Mouse (Mus musculus): Measurements from ENCODE around the gene Bsdc1. TPM values are rescaled to one million over a fixed set of nuclear protein-coding genes. Genes with fewer than 3 reads are reported as not detected.
A peak's percentile ranks its signal among the peaks of the same experiment; 100 is the strongest.

Gene Bsdc1
- total and polyA plus RNA-seq, 3 experiments, result 18.8 to 72.4 (median 72.1) TPM

GRCm38 (mm10) chr4:129513086-129513767, 51.8 kb downstream of the Bsdc1 start, which contains the start of gene Marcksl1:
Gene Marcksl1, plus strand, starts transcription at chr4:129513581.
- DNase-seq, result peak; percentile 89

GRCm38 (mm10) chr4:129513891-129514290, 52.5 kb downstream of the Bsdc1 start:
- no peak for DNase-seq

GRCm38 (mm10) chr4:129514300-129514898, 53.0 kb downstream of the Bsdc1 start:
- peak; percentile 73 for DNase-seq

- no peak for DNase-seq
These were observed 55.5 kb downstream of the Bsdc1 start for GRCm38 (mm10) chr4:129516925-129517324.

- DNase-seq, result no peak
These were observed 57.1 kb downstream of the Bsdc1 start for GRCm38 (mm10) chr4:129518519-129518918.

GRCm38 (mm10) chr4:129525338-129525737, 64.0 kb downstream of the Bsdc1 start:
- DNase-seq, result no peak

GRCm38 (mm10) chr4:129525889-129526288, 64.5 kb downstream of the Bsdc1 start:
- DNase-seq, result no peak

GRCm38 (mm10) chr4:129528901-129529300, 67.5 kb downstream of the Bsdc1 start:
- DNase-seq, result peak; percentile 68

Other genes with a start within 250 kb of the Bsdc1 start
- gene C77080, start 200.2 kb upstream of the Bsdc1 start, total RNA-seq (2021), result 10 to 100 TPM; 15.5 to 30.5 TPM
- 20.4 and 21.3 TPM in 2 replicates for gene C77080, start 200.2 kb upstream of the Bsdc1 start, polyA plus RNA-seq (2012; rRNA removed)
- gene Sync, start 174.0 kb upstream of the Bsdc1 start, total RNA-seq (2021), result under 1 TPM; 0.66 to 0.97 TPM
- 0.11 and 0.32 TPM in 2 replicates for gene Sync, start 174.0 kb upstream of the Bsdc1 start, polyA plus RNA-seq (2012; rRNA removed)
- 100 to 1,000 TPM; 116 to 144 TPM for gene Rbbp4, start 126.2 kb upstream of the Bsdc1 start, total RNA-seq (2021)
- 9.7 and 10.4 TPM in 2 replicates for gene Rbbp4, start 126.2 kb upstream of the Bsdc1 start, polyA plus RNA-seq (2012; rRNA removed)
- gene Zbtb8os, start 125.9 kb upstream of the Bsdc1 start, total RNA-seq (2021), result 10 to 100 TPM; 42.7 to 48.4 TPM
- gene Zbtb8os, start 125.9 kb upstream of the Bsdc1 start, polyA plus RNA-seq (2012; rRNA removed), result 4.1 and 5.3 TPM in 2 replicates
- 1 to 10 TPM; 6.1 to 6.4 TPM for gene Zbtb8a, start 83.5 kb upstream of the Bsdc1 start, total RNA-seq (2021)
- gene Zbtb8a, start 83.5 kb upstream of the Bsdc1 start, polyA plus RNA-seq (2012; rRNA removed), result 2.4 and 2.7 TPM in 2 replicates
- under 1 TPM; 0.12 to 0.35 TPM for gene Zbtb8b, start 20.7 kb upstream of the Bsdc1 start, total RNA-seq (2021)
- 0.07 TPM in 1 of 2 replicates, not detected in the other for gene Zbtb8b, start 20.7 kb upstream of the Bsdc1 start, polyA plus RNA-seq (2012; rRNA removed)
- not detected for gene Tssk3, start 29.4 kb downstream of the Bsdc1 start, total RNA-seq (2021)
- gene Tssk3, start 29.4 kb downstream of the Bsdc1 start, polyA plus RNA-seq (2012; rRNA removed), result not detected in 2 replicates
- not detected for gene Fam229a, start 29.6 kb downstream of the Bsdc1 start, total RNA-seq (2021)
- gene Fam229a, start 29.6 kb downstream of the Bsdc1 start, polyA plus RNA-seq (2012; rRNA removed), result 1.0 and 2.1 TPM in 2 replicates
- gene Marcksl1, start 52.0 kb downstream of the Bsdc1 start, total RNA-seq (2021), result 10 to 100 TPM; 39.8 to 46.4 TPM
- gene Marcksl1, start 52.0 kb downstream of the Bsdc1 start, polyA plus RNA-seq (2012; rRNA removed), result 48.8 and 67.4 TPM in 2 replicates
- gene Hdac1, start 81.1 kb downstream of the Bsdc1 start, total RNA-seq (2021), result 10 to 100 TPM; 44.4 to 53.9 TPM
- gene Hdac1, start 81.1 kb downstream of the Bsdc1 start, polyA plus RNA-seq (2012; rRNA removed), result 17.2 and 18.4 TPM in 2 replicates
- gene Lck, start 112.1 kb downstream of the Bsdc1 start, total RNA-seq (2021), result 1 to 10 TPM; 3.2 to 4.1 TPM
- gene Lck, start 112.1 kb downstream of the Bsdc1 start, polyA plus RNA-seq (2012; rRNA removed), result 1.2 and 1.7 TPM in 2 replicates
- 10 to 100 TPM; 29.6 to 31.1 TPM for gene Fam167b, start 117.0 kb downstream of the Bsdc1 start, total RNA-seq (2021)
- gene Fam167b, start 117.0 kb downstream of the Bsdc1 start, polyA plus RNA-seq (2012; rRNA removed), result 53.7 and 75.5 TPM in 2 replicates
- 100 to 1,000 TPM; 171 to 194 TPM for gene Eif3i, start 139.1 kb downstream of the Bsdc1 start, total RNA-seq (2021)
- gene Eif3i, start 139.1 kb downstream of the Bsdc1 start, polyA plus RNA-seq (2012; rRNA removed), result 147 and 171 TPM in 2 replicates
- 100 to 1,000 TPM in 1 of 2 experiments, 10 to 100 TPM in 1; 90.9 to 100 TPM for gene Tmem234, start 139.1 kb downstream of the Bsdc1 start, total RNA-seq (2021)
- 108 and 125 TPM in 2 replicates for gene Tmem234, start 139.1 kb downstream of the Bsdc1 start, polyA plus RNA-seq (2012; rRNA removed)
- 1 to 10 TPM; 1.8 to 2.4 TPM for gene Dcdc2b, start 152.7 kb downstream of the Bsdc1 start, total RNA-seq (2021)
- 4.5 and 7.4 TPM in 2 replicates for gene Dcdc2b, start 152.7 kb downstream of the Bsdc1 start, polyA plus RNA-seq (2012; rRNA removed)
- gene Iqcc, start 157.5 kb downstream of the Bsdc1 start, total RNA-seq (2021), result 10 to 100 TPM; 28.2 to 32.0 TPM
- 56.0 and 63.9 TPM in 2 replicates for gene Iqcc, start 157.5 kb downstream of the Bsdc1 start, polyA plus RNA-seq (2012; rRNA removed)
- gene Ccdc28b, start 162.4 kb downstream of the Bsdc1 start, total RNA-seq (2021), result 10 to 100 TPM; 22.1 to 33.4 TPM
- gene Ccdc28b, start 162.4 kb downstream of the Bsdc1 start, polyA plus RNA-seq (2012; rRNA removed), result 23.9 and 24.3 TPM in 2 replicates
- gene Txlna, start 179.5 kb downstream of the Bsdc1 start, total RNA-seq (2021), result 10 to 100 TPM; 56.0 to 66.6 TPM
- 25.2 and 28.9 TPM in 2 replicates for gene Txlna, start 179.5 kb downstream of the Bsdc1 start, polyA plus RNA-seq (2012; rRNA removed)
- 10 to 100 TPM; 82.7 to 93.8 TPM for gene Kpna6, start 211.2 kb downstream of the Bsdc1 start, total RNA-seq (2021)
- gene Kpna6, start 211.2 kb downstream of the Bsdc1 start, polyA plus RNA-seq (2012; rRNA removed), result 23.7 and 31.1 TPM in 2 replicates
- 10 to 100 TPM; 10.3 to 15.1 TPM for gene Tmem39b, start 235.3 kb downstream of the Bsdc1 start, total RNA-seq (2021)
- gene Tmem39b, start 235.3 kb downstream of the Bsdc1 start, polyA plus RNA-seq (2012; rRNA removed), result 26.5 and 28.8 TPM in 2 replicates

Measured in adrenal gland, adult 2 months (tissue).